Comparison of ENCODE assay signal across 13 mouse cellular contexts in the genomic region with DNA sequence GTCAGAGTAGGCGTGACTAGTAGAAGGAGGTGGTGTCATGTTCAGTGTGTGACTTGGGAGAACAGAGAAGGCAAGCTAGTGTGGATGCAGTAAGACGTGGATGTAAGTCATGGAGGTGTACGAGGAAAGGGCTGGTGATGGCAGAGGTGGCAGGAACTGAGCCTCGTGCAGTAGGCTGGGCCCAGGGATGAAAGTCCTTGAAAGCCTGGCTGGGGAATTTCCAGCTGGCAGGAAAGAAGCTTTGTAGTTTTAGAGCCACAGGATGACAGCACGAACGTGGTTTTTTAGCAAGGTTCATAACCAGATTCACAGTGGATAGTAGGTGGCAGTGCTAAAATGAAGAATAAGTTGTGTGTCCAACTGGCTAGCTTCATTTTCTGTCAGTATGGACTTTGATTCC. TPM values are rescaled to one million over a fixed set of nuclear protein-coding genes. Genes with fewer than 3 reads are reported as not detected.
DNase-seq lines count a peak whose midpoint lies in the region; ATAC-seq and TF ChIP-seq lines count a peak whose summit lies in the region.
"Had no signal": no experiment of that assay in that cellular context is flagged by ENCODE, and none has a peak within 500 bp of the region (broad histone marks: within the 10 kb centered on the region; RNA-seq: fewer than 3 reads in every experiment).

No protein-coding gene starts in this region.

- no peak overlapping the region for H3K4me2 ChIP-seq in forebrain, embryonic 14.5 days (ENCODE audit: low read length)
- no peak overlapping the region for H3K4me2 ChIP-seq in forebrain, embryonic 11.5 days (ENCODE audit: low read depth, low read length, severe bottlenecking)
- H3K4me2 ChIP-seq in kidney, embryonic 15.5 days = no peak overlapping the region
- H3K4me2 ChIP-seq: lung, embryonic 15.5 days had no signal

- TF ChIP-seq CTCF in thymus, adult 2 months (IDR thresholded peaks at IDR 0.05; ENCODE audit: borderline replicate concordance, control insufficient read depth, extremely low read depth, insufficient read depth, low read length, poor library complexity) = no peak

- H3K4me1 ChIP-seq in forebrain, embryonic 14.5 days (ENCODE audit: control insufficient read depth, insufficient read depth, low read length) = peaks cover 22% of the 10 kb centered on the region
- no peaks in the 10 kb centered on the region for H3K4me1 ChIP-seq in forebrain, embryonic 11.5 days (replicated peaks; ENCODE audit: control insufficient read depth, insufficient read depth, low read length)
- peaks cover 8% of the 10 kb centered on the region for H3K4me1 ChIP-seq in kidney, embryonic 15.5 days
- H3K4me1 ChIP-seq in thymus, adult 2 months (replicated peaks; ENCODE audit: control insufficient read depth, insufficient read depth, low read length) = no peaks in the 10 kb centered on the region

- 31% methylated on average over 6 of the region's 6 CpGs for WGBS in forebrain, embryonic 14.5 days
- 60% methylated on average over 6 of the region's 6 CpGs for WGBS in forebrain, embryonic 11.5 days
- WGBS in kidney, embryonic 15.5 days = 50% methylated on average over 6 of the region's 6 CpGs
- WGBS in thymus, adult 2 months = 78% methylated on average over 6 of the region's 6 CpGs

- peak overlapping the region; percentile 15; the same call in 1 of the 2 replicates for H3K27ac ChIP-seq in forebrain, embryonic 14.5 days (ENCODE audit: low read depth, low read length)
- no peak overlapping the region for H3K27ac ChIP-seq in forebrain, embryonic 11.5 days (ENCODE audit: low read depth, low read length)
- no peak overlapping the region for H3K27ac ChIP-seq in kidney, embryonic 15.5 days
- H3K27ac ChIP-seq in thymus, adult 2 months (ENCODE audit: control insufficient read depth, insufficient read depth, low read length) = no peak overlapping the region
- H3K27ac ChIP-seq: gastrocnemius, adult 2 months; lung, embryonic 15.5 days had no signal

- no peak overlapping the region for H3K4me3 ChIP-seq in forebrain, embryonic 14.5 days (ENCODE audit: low read depth, low read length)
- no peak overlapping the region for H3K4me3 ChIP-seq in forebrain, embryonic 11.5 days (ENCODE audit: low read depth, low read length)
- no peak overlapping the region for H3K4me3 ChIP-seq in kidney, embryonic 15.5 days (replicated peaks)
- no peak overlapping the region for H3K4me3 ChIP-seq in thymus, adult 2 months (ENCODE audit: control insufficient read depth, insufficient read depth, low read length)
- H3K4me3 ChIP-seq: gastrocnemius, adult 2 months; lung, embryonic 15.5 days had no signal

- H3K27me3 ChIP-seq in forebrain, embryonic 14.5 days (replicated peaks; ENCODE audit: control insufficient read depth, insufficient read depth, low read length) = no peaks in the 10 kb centered on the region
- H3K27me3 ChIP-seq in forebrain, embryonic 11.5 days (ENCODE audit: control insufficient read depth, insufficient read depth, low read length) = no peaks in the 10 kb centered on the region
- no peaks in the 10 kb centered on the region for H3K27me3 ChIP-seq in kidney, embryonic 15.5 days
- no peaks in the 10 kb centered on the region for H3K27me3 ChIP-seq in thymus, adult 2 months (ENCODE audit: control insufficient read depth, insufficient read depth, low read length)
- H3K27me3 ChIP-seq: lung, embryonic 15.5 days had no signal

- H3K36me3 ChIP-seq in forebrain, embryonic 14.5 days (ENCODE audit: control insufficient read depth, insufficient read depth, low read length) = no peaks in the 10 kb centered on the region
- no peaks in the 10 kb centered on the region for H3K36me3 ChIP-seq in forebrain, embryonic 11.5 days (ENCODE audit: control insufficient read depth, insufficient read depth, low read length)
- no peaks in the 10 kb centered on the region for H3K36me3 ChIP-seq in kidney, embryonic 15.5 days
- no peaks in the 10 kb centered on the region for H3K36me3 ChIP-seq in thymus, adult 2 months (ENCODE audit: control insufficient read depth, insufficient read depth, low read length)

- no peaks in the 10 kb centered on the region for H3K9me3 ChIP-seq in forebrain, embryonic 14.5 days (replicated peaks; ENCODE audit: control insufficient read depth, low read length)
- no peaks in the 10 kb centered on the region for H3K9me3 ChIP-seq in forebrain, embryonic 11.5 days (ENCODE audit: control insufficient read depth, low read length)
- H3K9me3 ChIP-seq in kidney, embryonic 15.5 days (replicated peaks) = no peaks in the 10 kb centered on the region
- H3K9me3 ChIP-seq: lung, embryonic 15.5 days had no signal

- H3K9ac ChIP-seq in forebrain, embryonic 14.5 days (ENCODE audit: low read length) = no peak overlapping the region
- H3K9ac ChIP-seq in forebrain, embryonic 11.5 days (ENCODE audit: low read length) = no peak overlapping the region
- H3K9ac ChIP-seq in kidney, embryonic 15.5 days = no peak overlapping the region
- H3K9ac ChIP-seq: lung, embryonic 15.5 days had no signal

- no peak for TF ChIP-seq POLR2A in thymus, adult 2 months (IDR thresholded peaks at IDR 0.05; ENCODE audit: control insufficient read depth, extremely low read depth, insufficient read depth, low read length, poor library complexity)

- ATAC-seq in forebrain, embryonic 14.5 days = no peak
- no peak for ATAC-seq in forebrain, embryonic 11.5 days (replicated peaks; ENCODE audit: low FRiP score)
- ATAC-seq in kidney, embryonic 15.5 days (replicated peaks; ENCODE audit: low FRiP score) = no peak
- ATAC-seq: intestine, postnatal 0 days had no signal

- peak; percentile 63 for DNase-seq in forebrain, embryonic 14.5 days (ENCODE audit: low spot score)
- no peak for DNase-seq in forebrain, embryonic 11.5 days (ENCODE audit: low spot score)
- DNase-seq in kidney, adult 18-20 months = peak; percentile 35
- DNase-seq in adrenal gland, postnatal 10 days = peak; percentile 73
- peak; percentile 37 to 56 for DNase-seq in kidney, adult 8-10 months
- DNase-seq in thymus, adult 2 months = no peak
- no peak for DNase-seq in thymus, postnatal 36 days
- DNase-seq: embryo, embryonic 11 days; gastrocnemius, adult 2 months; thymus, postnatal 4 days had no signal

RNA-seq across cellular contexts. Expression of a gene that starts 41.2 kb away (rescaled TPM):
- polyA plus RNA-seq in forebrain, embryonic 14.5 days (2014; fragmentation: Nextera tagmentation; extraction: Ambion mirVana) = 8.4 and 9.3 TPM in 2 replicates
- polyA plus RNA-seq in forebrain, embryonic 11.5 days (2014; fragmentation: Nextera tagmentation; extraction: Ambion mirVana) = 29.4 and 30.2 TPM in 2 replicates
- 46.4 and 51.3 TPM in 2 replicates for polyA plus RNA-seq in kidney, embryonic 15.5 days (2015; fragmentation: Nextera tagmentation; extraction: Ambion mirVana)
- total RNA-seq in adrenal gland, postnatal 10 days (2021) = 10 to 100 TPM; 76.6 to 82.1 TPM
- polyA plus RNA-seq in thymus, adult 2 months (2012; rRNA removed) = 12.4 and 14.7 TPM in 2 replicates

Comparison
In these comparisons a context has a peak if more than half of its experiments do, and no peak if none do; other contexts are left out.
1. DNase-seq: peak in forebrain, embryonic 14.5 days (single experiment), kidney, adult 18-20 months (single experiment), adrenal gland, postnatal 10 days (single experiment) and kidney, adult 8-10 months (2 of 2); none in forebrain, embryonic 11.5 days (single experiment), thymus, adult 2 months (single experiment) and thymus, postnatal 36 days (0 of 2).